Mouse (Mus musculus): Measurements from ENCODE around the gene Mymx. TPM values are rescaled to one million over a fixed set of nuclear protein-coding genes. Genes with fewer than 3 reads are reported as not detected.

Gene Mymx
- polyA plus RNA-seq, 1 experiment, result not detected

- peaks cover 4% of the 10 kb centered on the region; the same call in 1 of the 2 replicates for H3K4me1 ChIP-seq (ENCODE audit: control insufficient read depth, insufficient read depth, insufficient read length, low read length)
- H3K27ac ChIP-seq (replicated peaks; ENCODE audit: low read depth, low read length), result peak overlapping the region; percentile 100
- peak overlapping the region; percentile 98 for H3K4me3 ChIP-seq (ENCODE audit: insufficient read depth, low read depth, low read length)
Measured at GRCm38 (mm10) chr17:45573780-45574123, 28.1 kb downstream of the Mymx start.

- Histone ChIP-seq H3K4me1 (ENCODE audit: control insufficient read depth, insufficient read depth, insufficient read length, low read length) (peaks cover 4% of the 10 kb centered on the region; the same call in 1 of the 2 replicates), H3K27ac (replicated peaks; ENCODE audit: low read depth, low read length) (peak within 1 kb of the TSS; percentile 100), H3K4me3 (ENCODE audit: insufficient read depth, low read depth, low read length) (peak within 1 kb of the TSS; percentile 98)
Measured at GRCm38 (mm10) chr17:45573087-45573779, 28.7 kb downstream of the Mymx start, which contains the start of gene Hsp90ab1. Gene Hsp90ab1 (minus strand): TSS chr17:45573271.

GRCm38 (mm10) chr17:45572103-45573086 is 29.5 kb downstream of the Mymx start:
- Histone ChIP-seq H3K4me3 (ENCODE audit: insufficient read depth, low read depth, low read length) (peak overlapping the region; percentile 98), H3K4me1 (ENCODE audit: control insufficient read depth, insufficient read depth, insufficient read length, low read length) (peaks cover 4% of the 10 kb centered on the region; the same call in 1 of the 2 replicates), H3K27ac (replicated peaks; ENCODE audit: low read depth, low read length) (peak overlapping the region; percentile 99)

DNA sequence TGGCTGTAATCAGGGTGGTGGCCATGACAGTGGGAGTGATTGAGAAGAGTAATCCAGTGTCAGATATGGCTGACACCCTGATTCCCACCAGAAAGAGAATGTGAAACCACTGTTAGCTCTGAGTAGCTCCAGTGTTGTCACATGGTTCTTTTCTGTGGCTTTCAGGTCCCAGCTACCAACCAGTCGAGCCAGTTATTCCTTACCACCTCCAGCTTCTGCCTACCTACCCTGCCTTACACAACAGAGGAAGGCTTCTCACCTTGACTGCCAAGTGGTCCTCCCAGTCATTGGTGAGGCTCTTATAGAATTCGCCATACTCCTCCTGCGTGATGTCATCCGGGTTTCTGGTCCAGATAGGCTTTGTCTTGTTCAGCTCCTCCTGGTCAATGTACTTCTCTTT is 31.9 kb downstream of the Mymx start:
- Histone ChIP-seq H3K4me3 (ENCODE audit: insufficient read depth, low read depth, low read length) (no peak overlapping the region), H3K27ac (replicated peaks; ENCODE audit: low read depth, low read length) (no peak overlapping the region)

DNA sequence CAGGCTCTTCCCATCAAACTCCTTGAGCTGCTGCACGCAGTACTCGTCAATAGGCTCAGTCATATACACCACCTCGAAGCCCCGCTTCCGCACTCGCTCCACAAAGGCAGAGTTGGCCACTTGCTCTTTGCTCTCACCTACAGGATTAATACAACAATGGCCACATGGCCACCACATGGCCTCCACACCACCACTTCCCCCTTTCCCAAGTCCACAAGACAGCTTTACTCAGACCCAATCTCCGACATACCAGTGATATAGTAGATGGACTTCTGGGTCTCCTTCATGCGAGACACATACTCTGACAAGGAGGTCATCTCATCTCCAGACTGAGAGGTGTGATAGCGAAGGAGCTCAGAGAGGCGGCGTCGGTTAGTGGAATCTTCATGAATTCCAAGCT is 32.9 kb downstream of the Mymx start:
- no peaks in the 10 kb centered on the region for H3K4me1 ChIP-seq (ENCODE audit: control insufficient read depth, insufficient read depth, insufficient read length, low read length)
- H3K27ac ChIP-seq (replicated peaks; ENCODE audit: low read depth, low read length), result no peak overlapping the region
- no peak overlapping the region for H3K4me3 ChIP-seq (ENCODE audit: insufficient read depth, low read depth, low read length)

More for the DNA sequence above, 31.9 kb downstream of the Mymx start:
- H3K4me1 ChIP-seq (ENCODE audit: control insufficient read depth, insufficient read depth, insufficient read length, low read length), result peaks cover 4% of the 10 kb centered on the region; the same call in 1 of the 2 replicates

DNA sequence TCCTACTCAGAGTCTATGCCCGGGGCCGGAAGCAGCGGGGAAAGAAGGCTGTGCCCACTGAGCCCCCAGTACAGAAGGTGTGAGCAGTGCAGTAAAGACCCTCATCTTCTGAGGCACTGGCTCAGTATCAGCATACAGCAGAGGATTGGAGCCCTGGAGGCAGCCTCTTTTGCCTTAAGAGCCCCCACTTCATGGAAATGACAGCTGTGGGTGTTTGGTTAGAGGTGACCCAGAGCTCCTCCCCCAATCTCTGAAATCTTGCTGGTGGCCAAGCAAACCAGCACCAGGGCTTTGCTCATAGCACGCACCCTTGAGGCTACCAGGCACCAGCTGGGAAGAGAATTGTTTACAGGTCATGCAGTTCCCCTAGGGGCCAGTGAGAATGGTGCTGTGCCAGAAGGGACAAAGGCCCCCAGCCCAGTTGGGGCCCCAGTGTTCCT is 34.7 kb downstream of the Mymx start:
- Histone ChIP-seq H3K4me1 (ENCODE audit: control insufficient read depth, insufficient read depth, insufficient read length, low read length) (no peaks in the 10 kb centered on the region), H3K27ac (replicated peaks; ENCODE audit: low read depth, low read length) (no peak overlapping the region), H3K4me3 (ENCODE audit: insufficient read depth, low read depth, low read length) (no peak overlapping the region)

GRCm38 (mm10) chr17:45566360-45567161 is 35.3 kb downstream of the Mymx start:
- H3K4me3 ChIP-seq (ENCODE audit: insufficient read depth, low read depth, low read length), result no peak overlapping the region
- no peaks in the 10 kb centered on the region for H3K4me1 ChIP-seq (ENCODE audit: control insufficient read depth, insufficient read depth, insufficient read length, low read length)
- H3K27ac ChIP-seq (replicated peaks; ENCODE audit: low read depth, low read length), result no peak overlapping the region

DNA sequence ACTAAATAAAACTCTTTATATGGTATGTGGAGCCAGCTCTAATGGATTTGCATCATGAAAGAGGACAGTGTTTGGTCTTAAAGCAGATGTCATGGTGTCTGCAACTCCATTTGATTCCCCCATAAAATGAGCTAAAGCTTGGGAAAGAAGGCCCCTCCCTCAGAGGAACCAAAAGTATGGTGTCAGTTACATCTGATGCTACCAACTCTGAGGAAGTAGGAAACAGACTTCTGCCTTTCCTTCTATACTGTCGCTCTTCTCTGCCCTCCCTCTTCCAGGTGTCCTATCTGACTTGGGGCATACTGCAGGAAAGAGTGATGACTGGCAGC is 35.9 kb downstream of the Mymx start:
- H3K4me3 ChIP-seq (ENCODE audit: insufficient read depth, low read depth, low read length), result no peak overlapping the region
- H3K27ac ChIP-seq (replicated peaks; ENCODE audit: low read depth, low read length), result no peak overlapping the region
- H3K4me1 ChIP-seq (ENCODE audit: control insufficient read depth, insufficient read depth, insufficient read length, low read length), result no peaks in the 10 kb centered on the region

DNA sequence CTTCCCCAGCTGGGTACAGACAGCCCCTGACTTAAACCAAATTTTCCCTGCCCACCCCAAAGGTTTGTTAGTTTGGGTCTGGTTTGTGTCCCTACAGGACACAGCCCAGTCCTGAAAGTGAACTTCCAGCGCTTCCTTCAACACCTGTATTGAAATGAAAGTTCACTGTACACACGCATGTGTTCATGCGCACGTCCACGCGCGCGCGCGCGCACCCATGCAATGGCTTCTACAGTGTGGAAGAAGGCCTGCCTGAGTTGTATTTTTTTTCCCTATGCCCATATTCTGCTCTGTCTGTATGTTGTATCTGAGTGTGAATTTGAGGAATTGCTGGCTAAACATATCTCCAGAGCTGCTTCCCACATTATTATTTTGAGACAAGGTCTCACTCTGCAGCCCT is 36.8 kb downstream of the Mymx start:
- peak overlapping the region; percentile 76 for H3K4me3 ChIP-seq (ENCODE audit: insufficient read depth, low read depth, low read length)

GRCm38 (mm10) chr17:45564531-45565084 is 37.3 kb downstream of the Mymx start:
- Histone ChIP-seq H3K4me1 (ENCODE audit: control insufficient read depth, insufficient read depth, insufficient read length, low read length) (no peaks in the 10 kb centered on the region), H3K27ac (replicated peaks; ENCODE audit: low read depth, low read length) (no peak overlapping the region), H3K4me3 (ENCODE audit: insufficient read depth, low read depth, low read length) (peak overlapping the region; percentile 76)

More for the DNA sequence above, 36.8 kb downstream of the Mymx start:
- Histone ChIP-seq H3K4me1 (ENCODE audit: control insufficient read depth, insufficient read depth, insufficient read length, low read length) (no peaks in the 10 kb centered on the region), H3K27ac (replicated peaks; ENCODE audit: low read depth, low read length) (no peak overlapping the region)

DNA sequence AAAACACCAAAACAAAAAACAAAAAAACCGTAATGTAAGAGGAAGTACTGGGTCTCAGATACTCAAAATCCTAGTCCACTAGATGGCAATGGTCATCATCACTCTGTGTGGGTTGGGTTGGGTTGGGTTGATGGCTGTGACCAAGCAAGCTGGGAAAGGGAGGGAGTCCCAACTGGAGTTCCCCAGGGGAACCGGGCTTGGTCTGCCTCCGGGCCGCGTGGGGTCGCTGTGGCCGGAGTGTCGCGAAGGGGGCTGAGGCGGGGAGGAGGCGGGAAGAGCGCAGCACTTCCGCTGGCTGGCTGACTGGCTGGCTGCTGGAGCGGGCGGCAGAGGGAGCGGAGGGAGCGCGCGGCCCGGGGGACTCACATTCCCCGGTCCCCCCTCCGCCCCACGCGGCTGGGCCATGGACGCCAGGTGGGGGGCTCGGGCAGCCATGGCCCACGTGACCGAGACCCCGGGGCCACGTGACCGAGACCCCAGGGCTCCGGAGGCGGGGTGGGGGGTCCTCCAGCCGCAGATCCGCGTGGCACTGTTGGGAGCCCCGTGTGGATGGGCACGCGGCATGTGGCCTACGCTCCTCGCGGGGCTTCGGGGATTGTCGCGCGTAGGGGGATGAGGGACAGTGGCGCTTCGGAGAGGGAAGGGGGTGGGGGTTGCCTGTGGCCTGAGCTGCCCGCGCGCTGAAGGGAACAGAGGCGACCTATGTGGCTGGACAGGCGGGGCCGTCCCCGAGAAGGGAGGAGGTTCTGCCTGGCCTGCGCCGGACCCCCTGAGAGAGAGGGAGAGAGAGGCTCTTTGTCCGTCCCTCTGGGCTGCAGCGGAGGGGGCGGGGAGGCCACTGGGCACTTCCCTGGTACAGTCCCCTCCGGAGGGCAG is 38.0 kb downstream of the Mymx start, which contains the start of gene Slc35b2:
TSS of gene Slc35b2 (plus strand) at position 220 of the 876 bp plus-strand sequence.
- Histone ChIP-seq H3K4me3 (ENCODE audit: insufficient read depth, low read depth, low read length) (peak within 1 kb of the TSS; percentile 76), H3K27ac (replicated peaks; ENCODE audit: low read depth, low read length) (peak within 1 kb of the TSS; percentile 56), H3K4me1 (ENCODE audit: control insufficient read depth, insufficient read depth, insufficient read length, low read length) (no peaks in the 10 kb centered on the region)

GRCm38 (mm10) chr17:45563216-45563615 is 38.7 kb downstream of the Mymx start:
- Histone ChIP-seq H3K4me1 (ENCODE audit: control insufficient read depth, insufficient read depth, insufficient read length, low read length) (no peaks in the 10 kb centered on the region; the same call in 1 of the 2 replicates), H3K4me3 (ENCODE audit: insufficient read depth, low read depth, low read length) (no peak overlapping the region), H3K27ac (replicated peaks; ENCODE audit: low read depth, low read length) (no peak overlapping the region)

GRCm38 (mm10) chr17:45559732-45560525 is 42.0 kb downstream of the Mymx start:
- H3K4me1 ChIP-seq (ENCODE audit: control insufficient read depth, insufficient read depth, insufficient read length, low read length), result no peaks in the 10 kb centered on the region; the same call in 1 of the 2 replicates
- no peak overlapping the region for H3K4me3 ChIP-seq (ENCODE audit: insufficient read depth, low read depth, low read length)
- H3K27ac ChIP-seq (replicated peaks; ENCODE audit: low read depth, low read length), result no peak overlapping the region

All from brown adipose tissue, adult 24 weeks (tissue).